Mouse (Mus musculus): Measurements from ENCODE around the gene H2-T3.
"Not testable (repeated sequence)": the region's sequence is repeated elsewhere in the genome, so short reads cannot be mapped to it uniquely, and the experiment has no call there.

The H2-T3 gene

DNA sequence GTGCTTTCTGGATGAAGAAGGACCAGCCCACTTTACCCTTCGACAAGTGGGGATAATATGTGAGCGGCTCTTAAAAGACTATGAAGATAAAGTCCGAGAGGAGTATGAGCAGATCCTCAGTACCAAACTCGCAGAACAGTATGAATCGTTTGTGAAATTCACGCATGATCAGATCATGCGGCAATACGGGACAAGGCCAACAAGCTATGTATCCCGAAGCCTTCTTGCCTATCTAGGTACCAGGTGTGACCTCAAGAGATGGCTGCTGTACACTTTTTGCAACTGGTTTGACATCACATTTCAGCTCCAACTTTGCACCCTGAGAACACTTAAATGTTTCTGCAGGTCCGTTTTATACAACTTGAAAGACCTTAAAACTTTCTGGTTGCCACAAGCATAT lies 10.6 kb downstream of the H2-T3 start:
- DNase-seq (ENCODE audit: low read depth in 1 of 2, low spot score in 2 of 2) = not testable (repeated sequence)

GRCm38 (mm10) chr17:36178938-36179337 lies 11.1 kb downstream of the H2-T3 start:
- not testable (repeated sequence) for DNase-seq (ENCODE audit: low read depth in 1 of 2, low spot score in 2 of 2)

DNA sequence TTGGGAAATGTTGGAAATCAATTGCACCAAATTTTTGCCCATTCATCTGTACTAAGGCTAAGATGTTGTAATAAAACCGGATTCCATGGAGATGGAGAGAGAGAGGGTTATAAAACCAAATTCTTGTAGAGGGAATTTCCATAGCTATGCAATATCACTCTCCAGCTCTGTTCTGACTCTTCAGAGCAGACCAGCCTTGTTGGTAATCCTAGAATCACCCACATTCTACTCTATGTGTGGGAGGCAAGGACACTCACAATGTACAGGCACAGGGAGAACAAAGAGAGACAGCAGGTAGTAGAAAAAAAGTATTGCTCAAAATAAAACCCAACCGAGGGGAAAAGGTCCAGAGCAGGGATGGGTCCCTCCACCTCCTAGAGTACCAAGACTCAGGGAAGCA lies 14.0 kb downstream of the H2-T3 start:
- DNase-seq (ENCODE audit: low read depth in 1 of 2, low spot score in 2 of 2) = not testable (repeated sequence)

DNA sequence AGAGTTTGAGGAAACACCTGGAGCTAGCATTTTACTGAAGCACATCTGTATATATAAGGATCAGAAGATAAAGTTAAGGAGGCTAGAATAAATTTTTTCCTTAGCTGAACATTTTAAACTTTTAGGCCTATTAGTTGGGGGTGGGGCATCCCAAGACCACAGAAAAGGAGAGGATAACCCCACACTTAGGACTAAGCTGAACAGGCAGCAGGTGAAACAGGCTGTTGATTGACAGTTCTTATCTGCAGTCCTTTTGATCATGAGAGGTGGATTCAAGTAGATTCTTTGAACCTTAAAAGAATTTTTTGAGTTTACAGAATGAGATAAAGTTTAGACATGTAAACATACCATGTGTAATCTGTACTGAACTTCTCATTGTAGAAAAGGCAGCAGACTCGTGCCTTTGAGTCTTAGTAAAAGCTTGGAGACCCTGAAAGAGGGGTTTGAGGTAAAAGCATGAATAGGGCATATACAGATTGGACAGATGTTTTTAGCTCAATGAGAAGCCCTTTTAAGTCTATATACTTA lies 19.7 kb downstream of the H2-T3 start:
- DNase-seq (ENCODE audit: low read depth in 1 of 2, low spot score in 2 of 2) = no peak

DNA sequence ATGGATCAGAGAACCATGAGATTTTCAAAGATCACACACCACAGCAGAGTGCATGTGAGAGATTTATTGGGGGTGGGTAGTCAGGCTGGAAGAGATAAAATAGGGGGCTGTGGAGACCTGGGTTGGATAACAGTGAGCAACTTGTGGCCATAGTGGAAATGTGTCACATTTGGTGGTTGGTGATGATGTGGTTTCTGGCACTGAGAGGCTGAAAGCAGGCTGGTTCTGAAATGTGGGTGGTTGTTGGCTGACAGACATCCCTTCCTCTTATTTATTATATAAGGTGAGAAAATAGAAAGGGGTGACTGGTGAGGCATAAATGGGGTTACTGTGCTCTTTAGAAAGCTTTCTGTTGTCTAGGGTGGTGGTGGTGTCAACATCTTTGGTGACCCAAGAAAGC lies 20.3 kb downstream of the H2-T3 start:
- DNase-seq (ENCODE audit: low read depth in 1 of 2, low spot score in 2 of 2) = no peak

- DNase-seq (ENCODE audit: low read depth in 1 of 2, low spot score in 2 of 2) = not testable (repeated sequence)
Measured at GRCm38 (mm10) chr17:36169094-36169493, 21.0 kb downstream of the H2-T3 start.

DNA sequence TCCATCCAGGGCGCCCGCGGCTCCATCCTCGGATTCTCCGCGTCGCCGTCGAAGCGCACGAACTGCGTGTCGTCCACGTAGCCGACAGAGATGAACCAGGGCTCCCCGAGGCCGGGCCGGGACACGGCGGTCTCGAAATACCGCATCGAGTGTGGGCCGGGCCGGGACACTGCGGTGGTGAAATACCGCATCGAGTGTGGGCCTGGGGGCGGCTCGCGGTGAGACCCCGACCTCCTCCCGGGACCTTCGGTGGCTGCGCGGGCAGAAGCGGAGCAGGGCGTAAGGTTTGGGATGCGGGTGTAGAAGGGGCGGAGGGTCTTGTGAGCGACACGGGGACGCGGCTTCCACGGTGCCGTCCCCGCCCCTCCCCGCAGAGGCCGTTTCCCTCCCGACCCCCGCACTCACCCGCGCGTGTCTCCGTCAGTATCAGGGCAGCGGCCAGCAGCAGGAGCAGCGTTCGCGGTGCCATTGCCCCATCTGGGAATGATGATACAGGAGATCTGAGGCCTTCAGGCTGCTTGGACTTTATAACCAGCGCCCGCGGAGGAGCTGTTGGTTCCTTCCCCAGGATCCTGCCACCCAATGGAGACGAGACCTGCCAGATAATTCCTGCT lies 21.9 kb downstream of the H2-T3 start, which contains the start of gene Gm8909:
Gm8909 (minus strand) TSS at position 499 of the 614 bp plus-strand sequence.
- DNase-seq (ENCODE audit: low read depth in 1 of 2, low spot score in 2 of 2) = no peak

DNA sequence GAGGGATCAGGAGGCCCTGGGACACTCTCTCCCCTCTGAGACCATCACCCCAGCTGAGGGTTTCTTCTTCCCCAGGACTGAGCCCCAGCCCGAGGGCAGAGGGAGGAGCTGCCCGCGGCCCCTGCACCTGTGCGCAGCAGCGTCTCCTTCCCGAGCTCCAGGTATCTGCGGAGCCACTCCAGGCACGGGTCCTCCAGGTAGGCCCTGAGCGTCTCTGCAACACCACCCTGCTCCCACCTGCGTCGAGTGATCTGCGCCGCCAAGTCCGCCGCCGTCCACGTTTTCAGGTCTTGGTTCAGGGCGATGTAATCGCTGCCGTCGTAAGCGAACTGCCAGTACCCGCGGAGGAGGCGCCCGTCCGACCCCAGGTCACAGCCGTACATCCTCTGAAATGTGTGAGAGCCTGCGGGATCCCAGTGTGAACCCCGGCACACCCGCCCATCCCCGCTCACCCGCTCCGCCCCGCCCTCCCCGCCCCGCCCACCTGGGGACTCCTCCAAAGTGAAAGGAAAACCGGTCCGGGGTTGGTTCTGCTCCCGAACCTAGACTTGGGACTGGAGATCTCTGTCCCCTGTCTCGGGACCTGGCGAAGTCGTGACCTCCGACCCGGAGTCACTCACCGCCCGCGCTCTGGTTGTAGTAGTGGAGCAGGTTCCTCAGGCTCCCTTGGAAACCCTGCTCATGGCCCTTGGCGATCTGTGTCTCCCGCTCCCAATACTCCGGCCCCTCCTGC lies 22.6 kb downstream of the H2-T3 start:
- DNase-seq (ENCODE audit: low read depth in 1 of 2, low spot score in 2 of 2) = no peak

GRCm38 (mm10) chr17:36166901-36167300 lies 23.2 kb downstream of the H2-T3 start:
- not testable (repeated sequence) for DNase-seq (ENCODE audit: low read depth in 1 of 2, low spot score in 2 of 2)

DNA sequence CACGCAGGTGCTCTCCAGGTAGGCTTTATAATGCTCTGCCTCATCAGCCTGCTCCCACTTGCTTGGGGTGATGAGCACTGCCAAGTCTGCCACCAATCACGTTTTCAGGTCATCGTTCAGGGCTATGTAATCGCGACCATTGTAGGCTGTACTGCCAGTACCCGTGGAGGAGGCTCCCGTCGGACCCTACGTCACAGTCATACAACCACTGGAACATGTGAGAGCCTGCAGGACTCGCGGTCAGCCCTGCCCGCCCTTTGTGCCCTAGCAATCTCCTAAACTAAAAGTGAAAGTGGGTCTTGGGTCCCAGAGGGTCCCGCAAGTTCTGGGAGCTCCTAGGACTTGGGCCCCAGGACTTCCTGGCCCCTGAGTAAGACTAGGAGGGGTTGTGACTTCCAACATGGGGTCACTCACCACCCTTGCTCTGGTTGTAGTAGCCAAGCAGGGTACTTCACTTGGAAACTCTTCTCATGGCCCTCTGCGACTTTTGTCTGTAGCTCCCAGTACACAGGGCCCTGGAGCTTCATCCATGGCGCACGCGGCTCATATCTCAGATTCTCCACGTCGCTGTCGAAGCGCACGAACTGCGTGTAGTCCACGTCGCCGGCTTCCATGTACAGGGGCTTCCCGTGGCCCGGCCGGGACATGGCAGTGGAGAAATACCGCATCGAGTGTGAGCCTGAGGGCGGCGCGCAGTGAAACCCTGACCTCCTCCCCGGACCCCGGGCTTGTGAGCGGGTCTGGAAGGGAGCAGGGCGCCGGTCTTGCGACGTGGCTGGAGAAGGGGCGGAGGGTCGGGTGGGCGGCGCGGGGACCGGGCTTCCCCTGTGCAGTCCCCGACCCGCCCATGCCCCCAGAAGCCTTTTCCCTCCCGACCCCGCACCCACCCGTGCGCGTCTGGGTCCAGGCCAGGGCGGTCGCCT lies 28.7 kb downstream of the H2-T3 start:
- no peak for DNase-seq (ENCODE audit: low read depth in 1 of 2, low spot score in 2 of 2)

DNA sequence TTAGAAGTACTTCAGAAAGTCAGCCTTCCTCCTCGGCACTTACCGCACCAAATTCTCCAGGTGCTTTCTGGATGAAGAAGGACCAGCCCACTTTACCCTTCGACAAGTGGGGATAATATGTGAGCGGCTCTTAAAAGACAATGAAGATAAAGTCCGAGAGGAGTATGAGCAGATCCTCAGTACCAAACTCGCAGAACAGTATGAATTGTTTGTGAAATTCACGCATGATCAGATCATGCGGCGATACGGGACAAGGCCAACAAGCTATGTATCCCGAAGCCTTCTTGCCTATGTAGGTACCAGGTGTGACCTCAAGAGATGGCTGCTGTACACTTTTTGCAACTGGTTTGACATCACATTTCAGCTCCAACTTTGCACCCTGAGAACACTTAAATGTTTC lies 31.8 kb downstream of the H2-T3 start:
- DNase-seq (ENCODE audit: low read depth in 1 of 2, low spot score in 2 of 2) = not testable (repeated sequence)

- DNase-seq (ENCODE audit: low read depth in 1 of 2, low spot score in 2 of 2) = not testable (repeated sequence)
Measured at GRCm38 (mm10) chr17:36157782-36158181, 32.3 kb downstream of the H2-T3 start.

DNA sequence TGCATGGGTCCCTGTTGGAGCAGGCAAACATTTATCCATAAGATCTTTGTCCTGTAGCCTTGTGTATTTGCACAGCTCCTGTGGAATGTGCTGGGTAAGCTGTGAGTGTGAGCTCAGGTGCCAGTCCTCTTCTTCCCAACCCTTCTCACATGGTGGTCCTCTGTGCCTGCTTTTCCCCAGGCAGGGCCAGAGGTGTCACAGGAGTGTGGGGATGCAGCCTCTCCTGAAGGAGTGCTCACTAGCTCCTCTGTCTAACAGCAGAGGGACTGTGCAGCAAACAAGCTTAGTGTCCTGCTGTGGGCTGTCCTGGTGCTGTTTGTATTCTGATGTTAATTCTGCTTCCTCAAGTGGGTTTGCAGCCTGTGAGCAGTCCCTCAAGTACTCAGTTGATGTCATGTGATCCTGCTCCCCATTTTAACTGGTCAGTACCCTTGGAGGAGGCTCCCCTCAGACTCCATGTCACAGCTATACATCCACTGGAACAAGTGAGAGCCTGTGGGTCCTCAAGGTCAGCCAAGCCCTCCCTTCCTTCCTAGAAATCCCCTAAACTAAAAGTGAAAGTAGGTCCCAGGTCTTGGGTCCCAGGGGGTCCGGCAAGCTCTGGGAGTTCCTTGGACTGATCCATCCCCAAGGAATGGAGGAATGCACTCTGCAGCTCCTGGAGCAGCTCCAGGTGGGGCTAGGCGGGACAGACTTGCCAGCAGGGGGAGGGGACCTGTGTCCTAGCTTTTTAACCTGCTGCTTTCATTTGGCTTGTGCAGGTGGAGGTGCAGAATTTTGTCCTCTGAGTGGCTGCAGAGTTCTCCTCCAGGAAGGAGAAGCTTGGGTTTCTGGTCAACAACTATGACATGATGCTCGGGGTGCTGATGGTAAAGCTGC lies 35.6 kb downstream of the H2-T3 start:
- no peak for DNase-seq (ENCODE audit: low read depth in 1 of 2, low spot score in 2 of 2)

DNA sequence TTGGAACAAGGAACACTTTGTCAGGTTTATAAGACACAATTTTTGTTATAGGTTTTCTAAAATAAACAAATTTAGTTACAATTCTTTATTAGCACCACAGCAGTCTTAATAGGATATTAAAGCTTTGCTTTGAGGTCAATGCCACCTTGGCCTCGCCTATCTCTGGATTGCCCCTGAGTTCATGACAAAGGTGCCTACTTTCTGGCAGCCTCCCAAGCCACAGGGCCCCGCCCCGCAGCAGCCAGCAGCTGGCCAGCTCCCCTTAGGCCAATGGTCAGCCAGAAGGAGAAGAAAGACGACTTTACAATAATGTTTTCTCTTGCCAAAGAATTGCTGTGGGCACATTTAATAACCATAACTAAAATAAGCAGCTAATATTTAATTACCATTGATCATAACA lies 38.9 kb downstream of the H2-T3 start:
- not testable (repeated sequence) for DNase-seq (ENCODE audit: low read depth in 1 of 2, low spot score in 2 of 2)

GRCm38 (mm10) chr17:36148468-36148867 lies 41.6 kb downstream of the H2-T3 start:
- DNase-seq (ENCODE audit: low read depth in 1 of 2, low spot score in 2 of 2) = not testable (repeated sequence)

DNA sequence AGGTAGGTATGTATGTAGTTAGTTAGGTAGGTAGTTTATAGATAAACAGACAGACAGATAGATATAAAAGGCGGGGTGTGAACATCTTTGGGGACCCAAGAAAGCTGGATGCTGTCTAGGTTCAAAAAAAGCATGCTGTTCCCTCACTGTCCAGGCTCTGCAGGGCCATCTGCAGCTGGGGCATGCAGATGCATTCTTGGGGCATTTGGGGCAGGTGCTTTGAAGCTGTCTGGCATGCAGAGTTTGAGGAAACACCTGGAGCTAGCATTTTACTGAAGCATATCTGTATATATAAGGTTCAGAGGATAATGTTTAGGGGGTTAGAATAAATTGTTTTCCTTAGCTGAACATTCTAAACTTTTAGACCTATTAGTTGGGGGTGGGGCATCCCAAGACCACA lies 43.1 kb downstream of the H2-T3 start:
- DNase-seq (ENCODE audit: low read depth in 1 of 2, low spot score in 2 of 2) = not testable (repeated sequence)

DNA sequence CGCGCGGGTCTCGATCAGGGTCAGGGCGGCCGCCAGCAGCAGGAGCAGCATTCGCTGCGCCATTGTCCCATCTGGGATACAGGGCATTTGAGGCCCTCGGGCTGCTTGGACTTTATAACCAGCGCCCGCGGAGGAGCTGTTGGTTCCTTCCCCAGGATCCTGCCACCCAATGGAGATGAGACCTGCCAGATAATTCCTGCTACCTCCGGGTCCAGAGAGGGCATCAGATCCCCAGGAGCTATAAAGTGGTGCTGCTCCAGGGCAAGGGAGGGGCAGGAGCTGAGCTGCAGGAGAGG lies 44.3 kb downstream of the H2-T3 start:
- DNase-seq (ENCODE audit: low read depth in 1 of 2, low spot score in 2 of 2) = not testable (repeated sequence)

GRCm38 (mm10) chr17:36145111-36145860 lies 44.8 kb downstream of the H2-T3 start:
- no peak for DNase-seq (ENCODE audit: low read depth in 1 of 2, low spot score in 2 of 2)

DNA sequence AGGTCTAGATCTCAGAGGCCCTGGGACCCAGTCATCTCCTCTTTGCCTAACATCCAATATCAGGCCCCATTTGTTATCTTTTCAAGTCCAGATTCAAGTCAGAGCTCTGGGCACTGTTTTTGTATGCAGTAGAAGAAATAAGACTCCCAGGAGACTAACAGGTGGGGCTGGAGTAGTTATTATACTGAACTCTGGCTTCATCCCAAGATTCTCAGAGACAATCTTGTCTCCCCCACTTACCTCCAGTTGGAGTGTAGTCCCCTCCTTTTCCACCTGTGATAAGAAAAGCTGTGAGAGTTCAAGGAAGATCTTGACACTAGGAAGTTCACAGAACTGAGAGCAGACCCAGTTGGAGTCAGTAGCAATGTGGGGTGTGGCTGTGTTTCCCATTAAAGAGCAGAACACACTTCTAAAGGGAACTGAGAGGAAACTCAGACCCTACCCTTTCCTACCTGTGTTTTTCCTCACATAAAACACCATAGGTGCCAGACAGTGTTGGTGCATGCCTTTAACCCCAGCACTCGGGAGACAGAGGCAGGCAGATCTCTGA lies 53.7 kb downstream of the H2-T3 start:
- not testable (repeated sequence) for DNase-seq (ENCODE audit: low read depth in 1 of 2, low spot score in 2 of 2)

Measured in monocyte, adult 2 months (primary cell).